Mouse (Mus musculus) midbrain, embryonic 12.5 days (tissue): ENCODE data around the gene Crip3. TPM values are rescaled to one million over a fixed set of nuclear protein-coding genes. Genes with fewer than 3 reads are reported as not detected.

Experiments
- ATAC-seq: fragments of 200-750 bp; cut with Nextera tagmentation; 2 replicates; pipeline ENCODE4 v1.8.0; 2017; ENCODE audit warnings: low read depth, moderate TSS enrichment, moderate library complexity; ENCODE audit not compliant: low FRiP score
- H3K27ac ChIP-seq: fragments of 300-500 bp; sonication (generic); replicated peaks from 2 replicates; pipeline ENCODE4 v1.5.1; 2016; ENCODE audit warnings: mild to moderate bottlenecking
- H3K27me3 ChIP-seq: fragments of 300-500 bp; sonication (generic); 2 replicates; pipeline ENCODE4 v1.6.1; 2016; ENCODE audit warnings: mild to moderate bottlenecking
- H3K36me3 ChIP-seq: fragments of 300-500 bp; sonication (generic); 2 replicates; pipeline ENCODE4 v1.6.1; 2016
- H3K4me1 ChIP-seq: fragments of 300-500 bp; sonication (generic); 2 replicates; pipeline ENCODE4 v1.6.1; 2016
- H3K4me2 ChIP-seq: fragments of 300-500 bp; sonication (generic); replicated peaks from 2 replicates; pipeline ENCODE4 v1.6.1; 2016; ENCODE audit warnings: mild to moderate bottlenecking, moderate library complexity
- H3K4me3 ChIP-seq: fragments of 300-500 bp; sonication (generic); 2 replicates; pipeline ENCODE4 v1.5.1; 2016; ENCODE audit warnings: mild to moderate bottlenecking
- H3K9ac ChIP-seq: fragments of 300-500 bp; sonication (generic); replicated peaks from 2 replicates; pipeline ENCODE4 v1.6.1; 2016; ENCODE audit warnings: mild to moderate bottlenecking, moderate library complexity
- H3K9me3 ChIP-seq: fragments of 300-500 bp; sonication (generic); 2 replicates; pipeline ENCODE4 v1.6.1; 2016; ENCODE audit warnings: mild to moderate bottlenecking
- WGBS: fragments of 180-500 bp; shearing (Covaris S2); methylation state at CpG from one replicate; pipeline ENCODE4 v1.1.7; 2016; 5-methylcytosine and 5-hydroxymethylcytosine counted together
- polyA plus RNA-seq: library from polyadenylated mRNA; unstranded; fragments of >200 nt; fragmentation: Nextera tagmentation; extraction: Ambion mirVana; gene quantifications from 2 replicates; pipeline ENCODE4 v1.2.1, GENCODE M21; 2016

Gene Crip3
- polyA plus RNA-seq, 1 experiment from 2014 or later, result 1.4 TPM

- Histone ChIP-seq H3K4me1 (peaks cover 36% of the 10 kb centered on the region), H3K27me3 (peaks cover 62% of the 10 kb centered on the region)
Observed at GRCm38 (mm10) chr17:46458439-46458838, 29.7 kb downstream of the Crip3 start.

GRCm38 (mm10) chr17:46460673-46461072 lies 31.9 kb downstream of the Crip3 start:
- Histone ChIP-seq H3K27me3 (peaks cover 59% of the 10 kb centered on the region), H3K4me2 (peak overlapping the region; percentile 24; the same call in 1 of the 2 replicates), H3K4me1 (peaks cover 15% of the 10 kb centered on the region), H3K9me3 (no peaks in the 10 kb centered on the region), H3K4me3 (peak overlapping the region; percentile 1; the same call in 1 of the 2 replicates), H3K27ac (no peak overlapping the region), H3K36me3 (peaks cover 34% of the 10 kb centered on the region), H3K9ac (peak overlapping the region; percentile 25; the same call in 1 of the 2 replicates)
- WGBS, result 2% methylated on average over 31 of the region's 32 CpGs
- no peak for ATAC-seq

More at GRCm38 (mm10) chr17:46458439-46458838, 29.7 kb downstream of the Crip3 start:
- ATAC-seq, result no peak
- H3K9ac ChIP-seq, result no peak overlapping the region
- no peak overlapping the region for H3K4me3 ChIP-seq
- no peaks in the 10 kb centered on the region for H3K9me3 ChIP-seq
- no peak overlapping the region for H3K27ac ChIP-seq
- H3K36me3 ChIP-seq, result peaks cover 15% of the 10 kb centered on the region
- no peak overlapping the region for H3K4me2 ChIP-seq
- 36% methylated on average over 3 of the region's 3 CpGs for WGBS

- Histone ChIP-seq H3K4me2 (0 out of 2 replicates have a peak overlapping the region, but pooled peaks have one; percentile 24), H3K4me3 (no peak overlapping the region), H3K9ac (no peak overlapping the region), H3K27me3 (peaks cover 53% of the 10 kb centered on the region), H3K4me1 (0 out of 2 replicates have a peak, but pooled peaks cover 9% of the 10 kb centered on the region), H3K36me3 (peaks cover 41% of the 10 kb centered on the region), H3K9me3 (no peaks in the 10 kb centered on the region), H3K27ac (no peak overlapping the region)
- no peak for ATAC-seq
- WGBS, result 13% methylated on average over 8 of the region's 8 CpGs
Observed at GRCm38 (mm10) chr17:46461347-46461746, 32.6 kb downstream of the Crip3 start.

GRCm38 (mm10) chr17:46462226-46462625 lies 33.5 kb downstream of the Crip3 start:
- Histone ChIP-seq H3K27me3 (peaks cover 44% of the 10 kb centered on the region), H3K4me1 (0 out of 2 replicates have a peak, but pooled peaks cover 9% of the 10 kb centered on the region), H3K9ac (no peak overlapping the region), H3K4me3 (no peak overlapping the region), H3K9me3 (no peaks in the 10 kb centered on the region), H3K27ac (no peak overlapping the region), H3K4me2 (no peak overlapping the region), H3K36me3 (peaks cover 50% of the 10 kb centered on the region)
- ATAC-seq, result no peak
- 89% methylated on average over 5 of the region's 5 CpGs for WGBS

GRCm38 (mm10) chr17:46467830-46468229 lies 39.1 kb downstream of the Crip3 start:
- H3K4me2 ChIP-seq, result no peak overlapping the region
- H3K4me3 ChIP-seq, result no peak overlapping the region
- no peak overlapping the region for H3K9ac ChIP-seq
- ATAC-seq, result no peak
- 74% methylated on average over 9 of the region's 9 CpGs for WGBS
- H3K27ac ChIP-seq, result no peak overlapping the region
- H3K27me3 ChIP-seq, result no peaks in the 10 kb centered on the region
- peaks cover 82% of the 10 kb centered on the region for H3K36me3 ChIP-seq
- no peaks in the 10 kb centered on the region for H3K9me3 ChIP-seq
- no peaks in the 10 kb centered on the region for H3K4me1 ChIP-seq

- Histone ChIP-seq H3K4me3 (no peak overlapping the region), H3K4me1 (peaks cover 5% of the 10 kb centered on the region; the same call in 1 of the 2 replicates), H3K36me3 (peaks cover 89% of the 10 kb centered on the region), H3K4me2 (no peak overlapping the region), H3K9me3 (no peaks in the 10 kb centered on the region), H3K9ac (no peak overlapping the region), H3K27me3 (no peaks in the 10 kb centered on the region), H3K27ac (no peak overlapping the region)
- 81% methylated on average over 8 of the region's 8 CpGs for WGBS
- no peak for ATAC-seq
Observed at GRCm38 (mm10) chr17:46476601-46477000, 47.9 kb downstream of the Crip3 start.

GRCm38 (mm10) chr17:46477286-46477685 lies 48.6 kb downstream of the Crip3 start:
- no peak overlapping the region for H3K4me2 ChIP-seq
- ATAC-seq, result no peak
- 85% methylated on average over 15 of the region's 15 CpGs for WGBS

More at GRCm38 (mm10) chr17:46477286-46477685, 48.6 kb downstream of the Crip3 start:
- Histone ChIP-seq H3K27ac (no peak overlapping the region), H3K4me1 (peaks cover 5% of the 10 kb centered on the region; the same call in 1 of the 2 replicates), H3K9ac (no peak overlapping the region), H3K4me3 (no peak overlapping the region), H3K36me3 (peaks cover 84% of the 10 kb centered on the region), H3K27me3 (no peaks in the 10 kb centered on the region), H3K9me3 (no peaks in the 10 kb centered on the region)

Other genes starting within 250 kb of the Crip3 start
- 12.4 and 13.2 TPM in 2 replicates for gene Polh, start 226.3 kb upstream of the Crip3 start, polyA plus RNA-seq
- gene Xpo5, start 226.1 kb upstream of the Crip3 start, polyA plus RNA-seq, result 63.1 and 63.2 TPM in 2 replicates
- 88.5 and 96.6 TPM in 2 replicates for gene Polr1c, start 180.9 kb upstream of the Crip3 start, polyA plus RNA-seq
- 65.8 and 70.3 TPM in 2 replicates for gene Yipf3, start 180.8 kb upstream of the Crip3 start, polyA plus RNA-seq
- gene Lrrc73, start 175.4 kb upstream of the Crip3 start, polyA plus RNA-seq, result 3.3 and 4.2 TPM in 2 replicates
- gene Tjap1, start 145.9 kb upstream of the Crip3 start, polyA plus RNA-seq, result 58.0 and 58.8 TPM in 2 replicates
- gene Dlk2, start 131.5 kb upstream of the Crip3 start, polyA plus RNA-seq, result 1.9 and 3.3 TPM in 2 replicates
- 10.4 and 11.1 TPM in 2 replicates for gene Abcc10, start 100.6 kb upstream of the Crip3 start, polyA plus RNA-seq
- 17.8 and 22.9 TPM in 2 replicates for gene Zfp318, start 45.2 kb upstream of the Crip3 start, polyA plus RNA-seq
- not detected in 2 replicates for gene Slc22a7, start 9.5 kb downstream of the Crip3 start, polyA plus RNA-seq
- 5.0 and 5.5 TPM in 2 replicates for gene Ttbk1, start 58.7 kb downstream of the Crip3 start, polyA plus RNA-seq
- 53.1 and 58.0 TPM in 2 replicates for gene Dnph1, start 67.8 kb downstream of the Crip3 start, polyA plus RNA-seq
- gene Cul9, start 117.5 kb downstream of the Crip3 start, polyA plus RNA-seq, result 14.3 and 15.2 TPM in 2 replicates
- 6.6 and 8.1 TPM in 2 replicates for gene Srf, start 127.2 kb downstream of the Crip3 start, polyA plus RNA-seq
- gene Ptk7, start 200.6 kb downstream of the Crip3 start, polyA plus RNA-seq, result 57.1 and 63.4 TPM in 2 replicates
- 43.6 and 44.7 TPM in 2 replicates for gene Klc4, start 217.1 kb downstream of the Crip3 start, polyA plus RNA-seq
- 73.9 and 88.4 TPM in 2 replicates for gene Mrpl2, start 217.3 kb downstream of the Crip3 start, polyA plus RNA-seq
- gene Cul7, start 221.4 kb downstream of the Crip3 start, polyA plus RNA-seq, result 48.3 and 49.0 TPM in 2 replicates
- 54.1 and 56.0 TPM in 2 replicates for gene Rrp36, start 245.4 kb downstream of the Crip3 start, polyA plus RNA-seq
- gene Mea1, start 249.9 kb downstream of the Crip3 start, polyA plus RNA-seq, result 159 and 175 TPM in 2 replicates